Mouse (Mus musculus): ENCODE results near the gene Wfs1.

Wfs1 gene

DNA sequence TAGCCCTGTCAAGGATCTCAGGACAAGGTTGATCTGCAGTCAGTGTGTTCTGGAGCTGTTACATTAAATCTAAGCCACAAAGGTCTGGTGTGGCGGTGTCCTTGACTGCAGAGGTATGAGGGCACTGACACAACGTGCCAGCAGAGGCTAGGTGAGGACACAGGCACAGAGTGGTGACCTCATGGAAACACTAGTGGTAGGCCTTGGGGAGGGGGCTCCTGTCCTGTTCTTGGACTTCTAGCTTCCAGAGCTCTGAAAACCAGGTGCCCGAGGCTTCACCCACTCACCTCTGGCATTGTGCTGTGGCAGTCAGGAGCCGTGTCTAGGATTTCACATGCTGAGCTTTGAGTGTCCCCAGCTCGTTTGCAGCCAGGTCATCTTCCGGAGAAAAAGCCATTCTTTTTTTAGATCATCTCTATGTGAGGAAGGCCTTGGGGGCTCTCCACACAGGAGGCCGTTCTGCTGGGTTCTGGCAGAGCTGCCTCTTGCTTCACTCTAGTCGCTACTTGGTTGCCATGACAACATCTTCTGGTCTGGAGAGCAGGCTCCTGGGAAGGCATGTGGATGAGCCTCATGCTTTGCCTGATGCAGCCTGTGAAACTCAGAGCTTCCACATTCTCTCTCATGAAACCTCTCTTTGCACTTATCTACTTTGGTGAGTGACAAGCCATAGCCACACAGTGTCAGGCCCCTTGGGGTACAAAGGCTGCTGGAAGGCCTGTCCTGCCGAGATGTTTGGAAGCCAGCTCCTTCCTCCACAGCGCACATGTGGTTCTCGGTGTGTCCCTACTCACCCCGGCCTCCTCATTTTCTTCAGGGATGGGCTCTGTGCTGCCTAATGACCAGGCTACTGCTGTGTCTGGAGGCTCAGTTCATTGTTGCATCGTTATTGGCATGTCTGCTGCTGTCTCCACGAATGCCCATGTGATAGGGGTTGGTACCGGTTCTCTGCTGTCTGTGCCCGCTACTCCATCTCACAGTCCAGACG lies 53.2 kb downstream of the Wfs1 start:
- no peak for DNase-seq (ENCODE audit: extremely low read depth, insufficient read length, low spot score)

DNA sequence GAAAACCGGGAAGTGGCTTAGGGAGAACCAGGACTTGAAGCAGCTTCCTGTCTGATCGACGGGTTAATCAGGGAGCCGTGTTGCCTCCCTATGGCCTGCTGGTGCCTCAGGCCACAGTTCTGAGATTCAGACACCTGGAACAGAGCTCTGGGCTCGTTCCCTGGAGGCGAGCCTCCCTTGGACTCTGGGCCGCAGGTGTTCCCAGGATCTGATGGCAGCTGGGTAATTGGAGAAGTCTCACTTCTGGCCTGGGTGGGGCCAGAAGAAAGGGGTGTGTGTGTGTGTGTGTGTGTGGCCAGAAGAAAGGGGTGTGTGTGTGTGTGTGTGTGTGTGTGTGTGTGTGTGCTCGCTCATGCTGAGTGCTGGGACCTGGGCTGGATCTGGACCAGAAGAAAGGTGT lies 55.6 kb downstream of the Wfs1 start:
- DNase-seq (ENCODE audit: extremely low read depth, insufficient read length, low spot score), result no peak

DNA sequence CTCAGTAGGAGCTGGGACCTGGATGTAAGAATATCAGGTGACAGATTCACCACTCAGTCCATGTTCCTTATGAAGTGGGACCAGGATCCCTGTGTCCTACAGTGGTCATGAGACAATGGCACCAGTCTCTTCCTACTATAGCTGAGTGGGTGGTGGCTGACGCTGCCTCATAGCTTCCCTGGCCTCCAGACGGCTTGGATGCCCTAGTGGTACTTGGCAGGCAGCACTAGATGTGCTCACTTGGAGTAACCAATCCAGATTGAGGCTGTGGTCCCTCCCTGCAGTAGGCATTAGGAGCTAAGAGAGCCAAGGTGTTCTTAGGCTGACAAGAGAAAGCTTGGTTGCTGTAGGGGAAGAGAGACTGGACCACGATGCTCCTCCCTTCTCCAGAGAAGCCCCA lies 59.6 kb downstream of the Wfs1 start:
- no peak for DNase-seq (ENCODE audit: extremely low read depth, insufficient read length, low spot score)

GRCm38 (mm10) chr5:36928701-36929100 lies 60.3 kb downstream of the Wfs1 start:
- DNase-seq (ENCODE audit: extremely low read depth, insufficient read length, low spot score), result no peak

DNA sequence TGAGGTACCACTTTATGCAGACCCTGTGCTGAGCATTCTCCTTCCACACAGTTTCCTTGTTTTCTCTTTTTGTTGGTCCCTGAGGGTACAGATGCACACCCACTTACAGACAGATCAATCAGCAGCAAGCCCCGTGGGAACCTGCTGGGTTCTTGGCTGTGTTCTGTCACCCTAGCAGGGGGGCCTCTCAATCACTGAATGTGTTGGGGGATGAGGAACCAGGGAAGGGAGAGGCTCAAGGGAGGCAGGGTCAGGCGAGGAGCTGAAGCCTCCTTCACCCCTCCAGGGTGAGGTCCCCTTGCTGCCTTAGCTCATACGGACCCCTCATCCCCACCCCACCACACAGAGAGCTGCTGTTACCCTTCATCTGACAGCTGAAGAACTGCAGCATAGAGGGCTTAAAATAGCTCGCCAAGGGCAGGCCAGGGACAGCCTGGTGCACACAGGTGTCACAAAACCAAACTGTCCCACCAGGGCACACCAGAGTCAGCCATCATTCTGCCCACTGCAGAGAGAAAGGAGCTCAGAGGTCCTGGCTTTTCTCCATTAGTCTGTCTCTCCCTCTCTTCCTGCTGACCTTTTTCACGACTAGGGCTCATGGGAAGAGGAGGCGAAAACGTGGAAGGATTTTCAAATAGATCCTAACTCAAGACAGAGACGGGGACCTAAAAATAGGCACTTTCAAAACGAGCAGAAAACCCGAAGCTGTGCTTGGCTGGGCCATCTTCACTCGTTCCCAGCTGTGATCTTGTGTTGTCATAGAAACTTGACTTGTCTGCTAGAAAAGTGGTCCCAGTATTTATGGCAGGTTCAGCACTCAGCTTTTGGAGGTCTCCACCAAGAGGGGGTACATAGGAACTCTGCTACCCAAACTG lies 64.9 kb downstream of the Wfs1 start:
- DNase-seq (ENCODE audit: extremely low read depth, insufficient read length, low spot score), result no peak

GRCm38 (mm10) chr5:36922811-36923210 lies 66.2 kb downstream of the Wfs1 start:
- DNase-seq (ENCODE audit: extremely low read depth, insufficient read length, low spot score), result no peak

DNA sequence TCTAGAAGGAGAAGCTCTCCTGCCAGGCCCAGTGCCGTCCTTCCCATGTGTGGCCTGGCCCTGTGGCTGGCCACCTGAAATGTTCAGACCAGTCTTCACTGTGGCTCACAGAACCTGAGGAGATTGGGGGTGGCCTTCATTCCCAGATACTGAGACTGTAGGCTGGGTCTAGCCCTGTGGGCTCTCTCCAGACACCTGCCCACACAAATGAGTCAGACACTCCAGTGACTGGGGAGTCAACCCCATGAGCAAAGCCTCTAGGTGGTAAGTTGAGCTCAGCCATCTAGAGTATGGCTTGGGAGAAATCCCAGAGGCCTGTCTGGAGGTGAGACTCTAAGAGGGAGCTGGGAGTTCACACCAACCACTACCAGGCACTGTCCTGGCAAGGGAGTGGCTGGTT lies 67.1 kb downstream of the Wfs1 start:
- DNase-seq (ENCODE audit: extremely low read depth, insufficient read length, low spot score), result no peak

- no peak for DNase-seq (ENCODE audit: extremely low read depth, insufficient read length, low spot score)
Measured at GRCm38 (mm10) chr5:36920072-36920471, 68.9 kb downstream of the Wfs1 start.

DNA sequence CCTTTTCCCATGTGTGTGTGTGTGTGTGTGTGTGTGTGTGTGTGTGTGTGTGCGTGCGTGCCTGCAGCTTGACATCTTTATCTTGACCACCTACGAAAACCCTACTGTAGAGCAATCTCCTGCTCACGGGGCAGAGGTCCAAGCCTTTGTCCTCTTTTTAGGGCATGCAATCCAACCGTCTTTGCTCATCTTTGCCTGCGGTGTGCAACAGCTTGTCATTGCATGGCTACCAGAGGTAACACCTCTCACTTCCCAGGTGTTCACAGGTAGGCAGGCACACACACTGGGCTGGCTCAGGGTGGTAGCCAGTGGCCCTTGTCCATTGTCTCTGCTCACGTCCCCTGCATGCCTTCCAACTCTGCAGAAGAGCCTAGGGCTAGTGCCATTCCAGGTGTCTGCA lies 71.0 kb downstream of the Wfs1 start:
- DNase-seq (ENCODE audit: extremely low read depth, insufficient read length, low spot score), result no peak

- DNase-seq (ENCODE audit: extremely low read depth, insufficient read length, low spot score), result no peak
Measured at GRCm38 (mm10) chr5:36917245-36917644, 71.8 kb downstream of the Wfs1 start.

DNA sequence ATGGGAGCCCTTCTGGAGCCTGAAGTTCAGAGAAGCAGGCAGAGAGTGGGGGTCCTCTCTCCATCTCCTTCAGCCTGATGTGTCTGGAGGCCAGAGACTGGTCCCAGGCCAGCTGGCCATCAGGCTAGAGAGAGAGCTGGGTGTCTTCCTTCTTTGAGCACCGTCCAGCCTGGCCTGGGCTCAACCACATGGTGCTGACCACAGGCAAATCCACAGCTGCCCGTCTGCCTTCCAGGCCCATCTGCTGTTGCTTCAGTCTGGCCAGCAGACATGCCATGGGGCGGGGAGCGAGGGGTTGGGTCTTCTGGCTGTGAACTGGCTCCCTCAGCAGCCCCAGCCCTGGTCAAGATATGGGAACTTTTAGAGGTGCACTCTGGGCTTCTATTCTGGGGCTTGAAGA lies 72.4 kb downstream of the Wfs1 start:
- no peak for DNase-seq (ENCODE audit: extremely low read depth, insufficient read length, low spot score)
